Mouse (Mus musculus) heart, postnatal 14 days (tissue): Measurements from ENCODE around the gene Crybb1. TPM values are rescaled to one million over a fixed set of nuclear protein-coding genes. Genes with fewer than 3 reads are reported as not detected.

Source experiments
- DNase-seq, 2 experiments: peaks; one replicate each; pipeline ENCODE4 v3.0.0; 2021 to 2022
- intact Hi-C: fragments of 180-260 bp; cut with DNase I; formaldehyde crosslinking; loops from one replicate; pipeline ENCODE4 v1.15.1; 2025
- total RNA-seq, 2 experiments: library from RNA; stranded (reverse); gene quantifications; 2 replicates each; pipeline ENCODE4 v1.2.3; 2021

Gene Crybb1
- total RNA-seq, 2 experiments from 2014 or later = 1.4 to 1.9 TPM

DNA sequence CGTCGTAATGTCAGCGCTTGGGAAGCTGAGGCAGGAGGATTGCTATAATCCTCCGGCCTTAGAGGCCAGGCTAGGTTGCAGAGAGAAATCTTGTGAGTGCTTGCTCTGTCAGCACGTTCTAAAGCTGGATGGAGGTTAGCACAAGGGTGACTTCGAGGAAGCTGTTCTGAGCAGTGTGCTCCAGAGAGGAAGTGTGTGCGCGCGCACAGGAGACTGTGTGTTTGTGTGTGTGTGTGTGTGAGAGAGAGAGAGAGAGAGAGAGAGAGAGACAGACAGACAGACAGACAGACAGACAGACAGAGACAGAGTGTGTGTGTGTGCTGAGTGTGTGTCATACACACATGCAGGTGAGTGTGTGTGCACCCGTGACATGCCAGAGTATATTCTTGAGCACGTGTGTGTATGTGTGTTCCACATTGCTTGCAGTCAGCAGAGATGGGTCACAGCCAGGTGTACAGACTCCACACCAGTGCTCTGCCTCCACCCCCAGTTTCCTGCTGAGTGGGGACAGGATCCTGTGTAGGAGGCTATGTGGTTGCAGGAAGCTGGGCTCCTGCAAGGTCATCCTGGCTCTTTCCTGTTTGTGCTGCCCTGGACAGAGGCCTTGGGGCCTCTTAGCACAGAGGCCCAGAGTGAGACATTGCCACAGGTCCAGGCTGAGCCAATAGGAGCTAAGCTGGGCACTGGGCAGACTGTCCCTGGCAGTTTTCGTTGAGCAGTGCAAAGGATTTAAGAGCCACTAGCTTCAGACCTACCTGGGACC lies 42.8 kb downstream of the Crybb1 start:
- DNase-seq = peak; percentile 55 to 64
- intact Hi-C loops = no loop called here

DNA sequence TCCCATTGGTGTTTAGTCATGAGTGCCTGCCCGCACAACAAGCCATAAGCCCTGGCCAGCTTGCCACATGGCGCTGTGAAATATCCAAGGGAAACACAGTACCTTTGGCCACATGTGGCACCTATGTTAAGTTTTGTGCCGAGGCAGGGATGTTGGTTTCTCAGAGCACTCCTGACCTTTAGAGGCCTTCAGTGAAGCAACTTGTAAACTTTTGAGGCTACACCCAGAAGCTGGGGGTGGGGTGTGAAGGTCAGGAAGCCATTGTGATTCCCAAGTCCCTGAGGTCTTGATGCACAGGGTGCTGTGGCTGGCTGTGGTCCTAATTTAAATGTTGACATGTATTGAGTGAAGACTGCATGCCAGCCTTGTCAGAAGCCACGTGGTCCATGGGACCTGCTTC lies 43.8 kb downstream of the Crybb1 start:
- intact Hi-C loops = no loop called here
- no peak for DNase-seq

DNA sequence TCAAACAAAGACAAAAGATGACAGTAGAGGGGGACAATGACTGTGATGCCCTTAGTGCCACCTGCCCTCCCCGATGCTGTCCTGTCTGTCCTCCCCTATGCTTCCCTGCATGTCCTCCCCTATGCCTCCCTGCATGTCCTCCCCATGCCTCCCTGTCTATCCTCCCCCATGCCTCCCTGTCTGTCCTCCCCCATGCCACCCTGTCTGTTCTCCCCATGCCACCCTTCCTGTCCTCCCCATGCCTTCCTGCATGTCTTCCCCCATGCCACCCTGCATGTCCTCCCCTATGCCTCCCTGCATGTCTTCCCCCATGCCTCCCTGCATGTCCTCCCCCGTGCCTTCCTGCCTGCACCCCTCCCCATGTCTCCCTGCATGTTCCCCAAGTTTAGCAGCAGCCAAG lies 44.5 kb downstream of the Crybb1 start:
- no peak for DNase-seq
- intact Hi-C loops = loop anchor here (2.0 kb wide), 1 partner anchor 17 kb away; no protein-coding TSS in a partner anchor

DNA sequence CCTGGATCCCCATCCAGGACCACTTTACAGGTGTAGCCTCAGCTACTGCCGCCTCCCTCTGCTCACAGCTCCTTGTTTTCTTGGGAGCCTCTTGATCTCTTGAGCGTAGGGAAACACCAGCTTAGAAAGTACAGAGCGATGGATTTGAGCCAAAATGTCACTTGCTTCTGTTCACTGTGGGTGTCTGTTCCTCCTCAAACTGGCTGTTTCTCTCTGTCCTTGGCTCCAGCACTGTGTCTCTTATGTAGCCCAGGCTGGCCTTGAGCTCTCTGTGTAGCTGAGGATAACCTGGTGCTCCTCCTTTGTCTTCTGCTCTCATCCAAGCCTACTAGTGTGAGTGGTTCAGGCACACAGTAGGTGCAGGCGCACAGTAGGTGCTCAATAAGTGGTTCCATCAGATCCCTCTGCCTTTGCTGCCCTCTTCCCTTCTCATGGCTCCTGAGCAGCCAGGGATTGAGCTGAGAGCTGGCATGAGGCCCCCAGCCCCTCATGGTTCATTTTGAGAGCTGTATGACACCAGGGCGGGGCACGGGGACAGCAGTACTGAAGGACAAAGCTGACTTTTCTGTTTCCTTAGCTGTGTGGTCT lies 45.2 kb downstream of the Crybb1 start:
- DNase-seq = no peak
- intact Hi-C loops = loop anchor here (2.0 kb wide), 1 partner anchor 18 kb away; no protein-coding TSS in a partner anchor

DNA sequence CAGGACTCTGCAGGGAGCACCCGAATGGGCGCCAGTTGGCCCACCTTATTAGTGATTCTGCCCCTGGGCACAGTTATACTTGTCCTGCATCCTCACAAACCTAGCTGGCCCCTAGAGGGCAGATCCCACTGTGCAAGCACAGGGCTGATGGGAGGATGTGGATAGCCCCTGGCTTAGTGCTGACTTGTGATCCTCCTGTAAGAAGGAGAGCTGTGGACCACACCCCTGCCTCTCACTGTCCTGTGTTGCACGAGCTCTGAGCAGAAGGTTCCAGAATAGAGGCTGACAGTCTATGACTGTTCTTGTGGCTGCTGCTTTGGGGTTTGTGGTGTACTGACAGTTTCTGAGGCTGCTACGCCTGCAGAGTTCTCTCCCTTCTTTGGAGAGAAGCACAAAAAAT lies 46.1 kb downstream of the Crybb1 start:
- no peak for DNase-seq
- intact Hi-C loops = loop anchor here (2.0 kb wide), 1 partner anchor 19 kb away; no protein-coding TSS in a partner anchor

DNA sequence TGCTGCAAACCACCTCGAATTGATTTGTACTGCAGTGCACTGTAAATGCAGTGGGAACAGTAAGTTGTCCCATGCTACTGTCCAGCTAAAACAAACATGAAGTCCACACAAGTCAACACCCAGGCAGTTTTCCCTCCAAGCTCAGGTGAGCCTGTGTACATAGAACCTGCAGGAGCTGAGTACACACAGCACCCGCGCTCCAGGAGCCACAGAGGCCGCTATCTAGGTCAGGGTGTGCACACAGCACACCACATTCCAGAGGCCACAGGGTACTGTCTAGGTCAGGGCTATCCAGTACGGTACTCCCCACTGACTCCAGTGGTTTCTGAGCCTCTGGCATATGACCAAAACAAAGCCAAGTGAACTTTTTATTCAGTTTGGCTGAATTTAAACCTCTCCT lies 46.7 kb downstream of the Crybb1 start:
- no peak for DNase-seq
- intact Hi-C loops = no loop called here

DNA sequence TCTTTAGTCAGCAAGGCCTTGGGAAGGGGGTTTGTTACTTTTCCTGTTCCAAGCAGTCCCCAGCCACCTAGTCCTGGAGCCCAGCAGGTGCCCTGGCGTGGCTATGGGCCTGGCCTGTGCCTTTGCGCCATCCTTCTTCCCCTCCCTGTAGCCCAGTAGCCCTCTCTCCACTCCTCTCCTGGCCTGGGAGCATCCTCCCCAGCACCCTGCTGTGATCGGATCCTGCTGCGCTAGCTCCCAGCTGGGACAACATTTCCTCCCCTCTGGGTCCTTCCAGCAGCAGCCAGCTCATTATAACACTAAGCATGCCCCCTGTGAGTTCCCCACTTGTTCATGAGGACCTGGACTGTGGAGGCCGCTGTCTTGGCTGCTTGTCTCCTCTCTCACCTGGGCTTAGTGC lies 50.2 kb downstream of the Crybb1 start:
- intact Hi-C loops = no loop called here
- DNase-seq = no peak

DNA sequence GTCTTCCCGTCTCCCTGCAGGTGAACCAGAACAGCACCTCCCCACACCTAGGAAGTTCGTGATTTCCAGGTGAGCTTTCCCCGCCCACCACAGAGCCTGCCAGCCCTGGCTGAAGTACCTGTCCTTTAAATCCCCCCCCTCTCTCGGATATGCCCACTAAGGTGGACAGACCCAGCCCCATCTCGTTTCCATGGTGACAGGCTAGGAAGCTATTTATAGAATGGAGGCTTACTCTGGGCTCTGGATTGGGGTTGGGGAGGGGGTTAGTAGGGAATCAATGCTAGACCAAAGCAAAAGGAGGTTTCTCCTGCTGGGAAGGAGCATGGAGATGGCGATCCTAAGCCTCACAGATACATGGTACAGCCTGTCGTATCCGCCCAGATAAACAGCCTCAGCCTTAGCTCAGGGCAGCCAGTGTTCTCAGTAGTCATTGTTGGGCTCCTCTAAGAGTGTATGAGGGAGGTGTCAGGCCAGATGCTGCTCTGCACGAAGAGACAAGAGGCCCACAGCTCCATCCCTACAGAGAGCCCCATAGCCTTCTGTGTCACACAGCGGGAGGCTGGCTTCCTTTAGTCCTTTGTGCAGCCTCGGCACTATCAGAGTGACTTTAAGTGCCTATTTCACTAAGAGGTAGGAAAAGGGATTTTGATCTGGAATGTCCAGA lies 57.7 kb downstream of the Crybb1 start:
- intact Hi-C loops = no loop called here
- no peak for DNase-seq

DNA sequence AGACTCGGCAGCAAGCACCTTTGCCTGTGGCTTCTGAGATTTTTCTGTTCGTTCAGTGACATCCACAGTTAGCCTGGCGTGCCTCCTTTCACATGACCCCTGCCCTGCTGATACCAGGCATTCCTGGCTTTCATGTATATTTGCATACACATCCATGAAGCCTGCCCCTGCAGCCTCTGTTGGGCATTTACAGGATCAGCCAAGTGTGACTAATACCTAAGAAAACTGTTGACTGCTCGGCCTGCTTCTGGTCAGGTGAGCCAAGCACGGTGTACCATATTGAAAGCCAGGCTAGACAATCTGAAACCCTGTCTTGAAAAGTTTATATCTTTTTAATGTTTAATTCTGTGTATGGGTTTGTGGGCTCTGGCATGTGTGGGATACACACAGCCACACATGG lies 60.9 kb downstream of the Crybb1 start:
- DNase-seq = no peak
- intact Hi-C loops = no loop called here

DNA sequence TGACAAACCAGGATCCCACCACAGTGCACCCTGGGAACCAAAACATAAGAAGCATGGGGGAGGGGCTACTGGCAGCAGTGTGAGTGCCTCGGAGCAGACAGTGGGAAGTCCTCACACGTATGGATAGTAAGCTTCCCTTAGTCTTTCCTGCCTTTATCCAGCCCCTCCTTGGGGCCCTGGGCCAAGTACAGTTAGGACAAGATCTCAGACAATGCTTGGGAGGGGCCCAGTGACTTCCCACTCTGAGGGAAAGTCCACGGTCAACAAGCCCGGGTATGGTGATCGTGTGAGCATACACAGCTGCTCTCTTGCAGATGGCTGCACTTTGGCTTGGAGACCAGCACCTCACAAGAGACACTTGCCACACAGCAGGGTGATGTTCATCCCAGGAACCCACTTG lies 61.7 kb downstream of the Crybb1 start:
- intact Hi-C loops = no loop called here
- peak; percentile 52 to 54 for DNase-seq

Other genes with a start within 250 kb of the Crybb1 start
- 1 to 10 TPM; 7.2 to 7.8 TPM for gene Cryba4, start 3.3 kb upstream of the Crybb1 start, total RNA-seq
- gene Tpst2, start 20.9 kb downstream of the Crybb1 start, total RNA-seq = 10 to 100 TPM; 50.6 to 55.5 TPM
- 10 to 100 TPM; 18.8 to 19.5 TPM for gene Tfip11, start 70.5 kb downstream of the Crybb1 start, total RNA-seq
- 1 to 10 TPM; 8.4 to 9.4 TPM for gene Srrd, start 87.2 kb downstream of the Crybb1 start, total RNA-seq
- gene Hps4, start 87.3 kb downstream of the Crybb1 start, total RNA-seq = 10 to 100 TPM; 14.6 to 15.9 TPM
- gene Gm6583, start 100.2 kb downstream of the Crybb1 start, total RNA-seq = under 1 TPM in 1 of 2 experiments, not detected in 1; 0.10 TPM
- under 1 TPM; 0.55 to 0.80 TPM for gene Asphd2, start 139.1 kb downstream of the Crybb1 start, total RNA-seq
- gene Gm6588, start 193.6 kb downstream of the Crybb1 start, total RNA-seq = not detected